Mouse (Mus musculus) megakaryocyte, embryonic 14.5 days (primary cell): Measurements from ENCODE around the gene Ptpa.

ENCODE experiments used
- FLI1 ChIP-seq: IDR thresholded peaks from 2 replicates; pipeline ENCODE4 v1.6.1; 2012; ENCODE audit warnings: low read length, inconsistent platforms, mixed read lengths
- GATA1 ChIP-seq: IDR thresholded peaks from 3 replicates; pipeline ENCODE4 v1.6.1; 2012; ENCODE audit warnings: mixed read lengths, low read length, inconsistent platforms, borderline replicate concordance

DNA sequence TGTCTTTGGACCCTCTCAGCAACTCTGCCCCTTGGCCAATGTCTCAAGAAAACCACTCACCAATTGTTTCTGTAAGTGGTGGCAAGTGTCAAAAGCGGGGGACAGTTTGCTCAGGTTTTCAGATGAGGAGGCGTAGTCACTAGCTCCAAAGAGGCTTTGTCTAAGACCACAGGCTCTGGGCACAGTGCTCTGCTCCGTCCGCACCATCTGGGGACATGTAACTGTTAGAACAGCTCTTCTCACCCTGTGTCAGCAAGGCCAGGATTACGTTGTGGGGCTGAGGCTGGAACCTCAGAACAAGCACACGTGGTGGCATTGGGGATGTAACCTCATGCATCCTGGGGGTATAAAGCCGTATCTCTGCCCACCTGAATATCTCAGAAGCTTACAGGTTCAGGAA is 59.6 kb downstream of the Ptpa start:
- no peak for TF ChIP-seq GATA1
- no peak for TF ChIP-seq FLI1
